Mouse (Mus musculus): ENCODE results near the gene Ikzf2. TPM values are rescaled to one million over a fixed set of nuclear protein-coding genes. Genes with fewer than 3 reads are reported as not detected.

Ikzf2 gene
- polyA plus RNA-seq, 1 experiment from 2014 or later = 2.4 TPM

GRCm38 (mm10) chr1:69488625-69489024, 198.4 kb downstream of the Ikzf2 start:
- whole genome bisulfite sequencing = 56% methylated on average over 6 of the region's 6 CpGs
- DNase-seq (ENCODE audit: low spot score) = no peak

More at GRCm38 (mm10) chr1:69488625-69489024, 198.4 kb downstream of the Ikzf2 start:
- no peaks in the 10 kb centered on the region for H3K36me3 ChIP-seq (ENCODE audit: control insufficient read depth, insufficient read depth, low read length)
- no peak overlapping the region for H3K27ac ChIP-seq (replicated peaks)
- H3K9ac ChIP-seq (ENCODE audit: low read length) = no peak overlapping the region
- H3K4me3 ChIP-seq (ENCODE audit: low read depth, low read length) = no peak overlapping the region
- H3K27me3 ChIP-seq (ENCODE audit: control insufficient read depth, insufficient read depth, low read length) = no peaks in the 10 kb centered on the region
- no peak for TF ChIP-seq EP300 (optimal IDR thresholded peaks at IDR 0.05)
- TF ChIP-seq CTCF (IDR thresholded peaks at IDR 0.05; ENCODE audit: low read depth) = peak; percentile 20; the same call in 1 of the 2 replicates
- no peaks in the 10 kb centered on the region for H3K9me3 ChIP-seq (ENCODE audit: control insufficient read depth, low read length)
- no peak overlapping the region for H3K4me2 ChIP-seq (replicated peaks; ENCODE audit: low read depth)
- H3K4me1 ChIP-seq (replicated peaks; ENCODE audit: control insufficient read depth, insufficient read depth) = no peaks in the 10 kb centered on the region
- no peak for ATAC-seq (ENCODE audit: low FRiP score, low TSS enrichment)

Other genes starting within 250 kb of the Ikzf2 start
- gene Spag16, start 139.7 kb upstream of the Ikzf2 start, polyA plus RNA-seq (2015; fragmentation: Nextera tagmentation; extraction: Ambion mirVana) = 0.06 and 0.07 TPM in 2 replicates